Mouse (Mus musculus): Measurements from ENCODE around the gene Dscam.

- no peak for TF ChIP-seq CTCF (IDR thresholded peaks at IDR 0.05; ENCODE audit: low read depth, low read length)
- TF ChIP-seq POLR2A (IDR thresholded peaks at IDR 0.05; ENCODE audit: borderline replicate concordance, low read depth, low read length): no peak
Observed at GRCm38 (mm10) chr16:96610806-96611205, 559.7 kb downstream of the Dscam start.
